Mouse (Mus musculus) midbrain, embryonic 13.5 days (tissue): ENCODE data around the gene 1810010D01Rik. TPM values are rescaled to one million over a fixed set of nuclear protein-coding genes. Genes with fewer than 3 reads are reported as not detected.

Experiments
- ATAC-seq: fragments of 200-750 bp; cut with Nextera tagmentation; 2 replicates; pipeline ENCODE4 v1.8.0; 2017; ENCODE audit warnings: mild to moderate bottlenecking, moderate TSS enrichment, moderate library complexity
- H3K27ac ChIP-seq: fragments of 300-500 bp; sonication (generic); 2 replicates; pipeline ENCODE4 v1.5.1; 2015; ENCODE audit warnings: inconsistent platforms, mild to moderate bottlenecking, moderate library complexity
- H3K27me3 ChIP-seq: fragments of 300-500 bp; sonication (generic); 2 replicates; pipeline ENCODE4 v1.6.1; 2015; ENCODE audit warnings: mild to moderate bottlenecking, inconsistent platforms
- H3K36me3 ChIP-seq: fragments of 300-500 bp; sonication (generic); 2 replicates; pipeline ENCODE4 v1.6.1; 2015; ENCODE audit warnings: mild to moderate bottlenecking, inconsistent platforms
- H3K4me1 ChIP-seq: fragments of 300-500 bp; sonication (generic); replicated peaks from 2 replicates; pipeline ENCODE4 v1.6.1; 2015; ENCODE audit warnings: inconsistent platforms
- H3K4me2 ChIP-seq: fragments of 300-500 bp; sonication (generic); replicated peaks from 2 replicates; pipeline ENCODE4 v1.6.1; 2015; ENCODE audit warnings: moderate library complexity, mild to moderate bottlenecking, inconsistent platforms
- H3K4me3 ChIP-seq: fragments of 300-500 bp; sonication (generic); replicated peaks from 2 replicates; pipeline ENCODE4 v1.5.1; 2015; ENCODE audit warnings: mild to moderate bottlenecking, inconsistent platforms
- H3K9ac ChIP-seq: fragments of 300-500 bp; sonication (generic); replicated peaks from 2 replicates; pipeline ENCODE4 v1.6.1; 2015; ENCODE audit warnings: mild to moderate bottlenecking, inconsistent platforms
- H3K9me3 ChIP-seq: fragments of 300-500 bp; sonication (generic); 2 replicates; pipeline ENCODE4 v1.6.1; 2016; ENCODE audit warnings: mild to moderate bottlenecking, inconsistent platforms
- WGBS: fragments of 180-500 bp; shearing (Covaris S2); methylation state at CpG from one replicate; pipeline ENCODE4 v1.1.7; 2015; 5-methylcytosine and 5-hydroxymethylcytosine counted together
- polyA plus RNA-seq: library from polyadenylated mRNA; unstranded; fragments of >200 nt; fragmentation: Nextera tagmentation; extraction: Ambion mirVana; gene quantifications from 2 replicates; pipeline ENCODE4 v1.2.1, GENCODE M21; 2015

Gene 1810010D01Rik
- polyA plus RNA-seq, 1 experiment from 2014 or later, result 0.34 TPM

DNA sequence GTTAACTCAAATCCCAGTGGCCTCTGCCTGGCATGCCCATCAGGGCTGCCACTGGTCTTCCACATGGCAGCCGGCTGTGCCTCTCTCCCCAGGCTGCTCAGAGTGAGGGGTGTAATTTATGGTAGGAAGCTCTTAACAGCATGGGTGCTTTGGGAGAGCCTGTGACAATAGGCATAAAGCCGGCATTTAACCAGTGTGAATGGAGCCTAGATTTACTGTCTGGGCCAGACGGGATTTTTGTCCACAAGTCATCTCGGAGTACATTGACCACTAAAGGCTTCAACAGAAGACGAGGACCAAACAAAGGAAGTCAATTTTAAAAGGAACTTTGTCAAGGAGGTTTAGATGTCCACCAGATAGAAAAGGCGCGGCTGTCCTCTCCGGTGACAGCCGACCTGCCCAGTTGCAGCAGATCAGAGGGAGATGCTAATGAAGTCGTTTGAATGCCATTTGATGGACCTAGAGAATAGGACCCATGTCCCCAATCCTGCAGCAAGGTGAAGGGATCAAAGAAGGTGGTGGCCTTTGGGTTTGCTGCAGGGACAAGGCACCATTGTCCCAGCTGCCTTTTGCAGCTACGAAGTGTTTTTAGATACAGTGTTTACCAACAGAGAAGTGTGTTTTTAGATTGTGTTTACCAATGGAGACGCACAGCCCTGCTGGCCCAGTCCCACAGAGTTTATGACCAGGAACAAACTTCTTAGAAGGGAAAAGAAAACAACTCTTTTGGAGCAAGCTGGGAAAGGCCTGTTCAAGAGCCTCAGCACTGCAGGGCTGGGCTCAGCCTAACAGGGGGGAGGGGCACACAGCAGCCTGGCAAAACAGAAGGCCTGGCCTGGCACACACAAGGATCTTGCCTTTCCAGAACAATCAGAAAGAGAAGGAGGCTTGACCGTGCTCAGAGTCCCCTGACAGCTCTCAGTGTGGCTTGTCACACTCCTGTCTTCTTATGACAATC, 48.4 kb downstream of the 1810010D01Rik start:
- Histone ChIP-seq H3K36me3 (no peaks in the 10 kb centered on the region), H3K27me3 (no peaks in the 10 kb centered on the region), H3K4me3 (no peak overlapping the region), H3K9me3 (no peaks in the 10 kb centered on the region), H3K27ac (no peak overlapping the region; the same call in 1 of the 2 replicates), H3K9ac (no peak overlapping the region), H3K4me2 (no peak overlapping the region), H3K4me1 (peaks cover 24% of the 10 kb centered on the region)
- WGBS, result 8% methylated on average over 13 of the region's 13 CpGs
- ATAC-seq, result peak; percentile 71

Other genes with a start within 250 kb of the 1810010D01Rik start
- gene Tpcn2, start 75.9 kb upstream of the 1810010D01Rik start, polyA plus RNA-seq, result 2.7 and 4.2 TPM in 2 replicates
- gene Mrgprf, start 92.7 kb upstream of the 1810010D01Rik start, polyA plus RNA-seq, result 2.4 and 2.8 TPM in 2 replicates
- not detected in 2 replicates for gene Mrgprd, start 106.7 kb upstream of the 1810010D01Rik start, polyA plus RNA-seq